Mouse (Mus musculus): ENCODE measurements around the gene Mzf1. TPM values are rescaled to one million over a fixed set of nuclear protein-coding genes. Genes with fewer than 3 reads are reported as not detected.

Gene Mzf1
- polyA plus RNA-seq, 1 experiment, result 0.90 TPM

DNA sequence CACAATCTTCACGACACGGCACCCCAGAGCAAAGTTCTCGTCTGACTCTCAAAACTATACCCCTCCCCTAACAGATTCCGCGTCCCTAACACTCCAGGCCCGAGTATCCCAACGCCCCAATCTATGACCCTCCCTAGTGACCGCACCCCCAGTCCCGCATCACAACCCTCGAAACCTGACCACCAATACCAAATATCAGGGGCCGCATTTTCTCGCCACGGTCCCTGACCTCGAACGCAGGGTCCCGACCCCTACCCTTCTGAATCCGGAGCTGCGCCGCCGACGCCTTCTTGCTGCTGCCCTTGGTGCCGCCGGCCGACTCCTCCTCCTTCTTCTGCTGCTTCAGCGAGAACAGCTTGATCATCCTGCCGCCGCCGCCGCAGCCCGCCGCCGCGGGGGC lies 17.2 kb downstream of the Mzf1 start:
- H3K27ac ChIP-seq (ENCODE audit: insufficient read depth, low read length), result peak overlapping the region; percentile 55
- H3K9me3 ChIP-seq (replicated peaks; ENCODE audit: control insufficient read depth, insufficient read depth, low read length, poor library complexity, severe bottlenecking), result no peaks in the 10 kb centered on the region
- no peaks in the 10 kb centered on the region for H3K27me3 ChIP-seq (ENCODE audit: control insufficient read depth, insufficient read depth, low read length, poor library complexity, severe bottlenecking)
- peak overlapping the region; percentile 78 for H3K9ac ChIP-seq (ENCODE audit: low read depth, poor library complexity, severe bottlenecking)
- peaks cover 16% of the 10 kb centered on the region; the same call in 1 of the 2 replicates for H3K36me3 ChIP-seq (ENCODE audit: control insufficient read depth, insufficient read depth, low read length, poor library complexity, severe bottlenecking)
- peak overlapping the region; percentile 82 for H3K4me3 ChIP-seq (ENCODE audit: low read depth, low read length)
- TF ChIP-seq POLR2A (IDR thresholded peaks at IDR 0.05; ENCODE audit: insufficient read depth, low read length) (no peak), EP300 (IDR thresholded peaks at IDR 0.05; ENCODE audit: insufficient read depth, low read depth, low read length) (no peak), CTCF (IDR thresholded peaks at IDR 0.05; ENCODE audit: low read depth, low read length) (no peak)
- no peaks in the 10 kb centered on the region for H3K4me1 ChIP-seq (ENCODE audit: control insufficient read depth, insufficient read depth, low read length)

DNA sequence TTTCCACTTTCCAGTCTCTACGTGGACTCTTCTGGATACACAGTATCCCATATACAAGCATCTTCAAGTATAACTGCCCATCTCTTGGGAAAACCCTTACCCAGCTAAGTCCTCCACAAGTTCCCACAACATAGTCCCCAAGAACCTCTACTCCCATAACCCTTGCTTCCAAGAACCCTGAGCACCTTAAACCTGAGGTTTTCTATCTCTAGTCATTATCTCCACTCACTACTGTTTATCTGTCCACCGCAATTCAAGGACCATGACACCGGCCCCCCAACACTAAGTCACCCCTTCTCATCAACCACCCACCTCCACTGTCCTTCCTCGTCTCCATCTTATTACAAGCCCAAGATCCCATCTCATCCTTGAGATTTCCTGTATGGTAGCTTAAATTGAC lies 17.8 kb downstream of the Mzf1 start:
- Histone ChIP-seq H3K9me3 (replicated peaks; ENCODE audit: control insufficient read depth, insufficient read depth, low read length, poor library complexity, severe bottlenecking) (no peaks in the 10 kb centered on the region), H3K4me1 (ENCODE audit: control insufficient read depth, insufficient read depth, low read length) (no peaks in the 10 kb centered on the region), H3K36me3 (ENCODE audit: control insufficient read depth, insufficient read depth, low read length, poor library complexity, severe bottlenecking) (peaks cover 21% of the 10 kb centered on the region), H3K4me3 (ENCODE audit: low read depth, low read length) (peak overlapping the region; percentile 82), H3K27me3 (ENCODE audit: control insufficient read depth, insufficient read depth, low read length, poor library complexity, severe bottlenecking) (no peaks in the 10 kb centered on the region), H3K27ac (ENCODE audit: insufficient read depth, low read length) (peak overlapping the region; percentile 55), H3K9ac (ENCODE audit: low read depth, poor library complexity, severe bottlenecking) (peak overlapping the region; percentile 78)
- TF ChIP-seq EP300 (IDR thresholded peaks at IDR 0.05; ENCODE audit: insufficient read depth, low read depth, low read length) (no peak), CTCF (IDR thresholded peaks at IDR 0.05; ENCODE audit: low read depth, low read length) (no peak), POLR2A (IDR thresholded peaks at IDR 0.05; ENCODE audit: insufficient read depth, low read length) (no peak)

DNA sequence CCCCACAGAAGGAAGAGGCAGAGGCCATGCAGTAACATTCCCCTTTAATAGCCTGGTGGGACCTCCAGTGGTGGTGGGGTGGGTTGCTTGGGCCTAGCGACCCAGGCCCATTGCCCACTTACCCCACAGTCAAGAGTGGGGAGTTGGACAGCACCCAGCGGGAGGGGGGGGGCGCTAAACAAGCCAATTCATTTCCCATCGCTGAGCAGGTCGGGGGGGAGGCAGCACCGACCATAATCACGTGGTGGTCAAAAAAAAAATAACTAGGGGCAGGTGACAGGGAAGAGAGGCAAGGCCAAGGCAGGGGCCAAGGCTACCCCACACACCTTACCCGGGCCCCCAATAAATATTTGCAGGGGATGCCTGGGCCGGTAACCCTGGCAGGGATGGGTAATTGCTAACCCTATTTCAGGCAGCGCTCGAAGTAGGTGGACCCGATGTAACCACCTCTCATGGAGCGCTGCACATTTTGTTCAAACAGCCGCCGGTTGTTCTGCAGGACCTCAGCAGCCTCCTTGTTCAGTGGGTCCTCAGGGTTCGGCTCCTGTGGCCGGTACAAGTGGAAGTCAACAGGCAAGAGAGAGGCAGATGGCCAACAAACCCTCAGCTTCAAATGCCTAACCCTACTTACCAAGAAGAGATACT lies 19.2 kb downstream of the Mzf1 start:
- TF ChIP-seq POLR2A (IDR thresholded peaks at IDR 0.05; ENCODE audit: insufficient read depth, low read length) (no peak), CTCF (IDR thresholded peaks at IDR 0.05; ENCODE audit: low read depth, low read length) (no peak), EP300 (IDR thresholded peaks at IDR 0.05; ENCODE audit: insufficient read depth, low read depth, low read length) (no peak)
- H3K9ac ChIP-seq (ENCODE audit: low read depth, poor library complexity, severe bottlenecking), result peak overlapping the region; percentile 40
- H3K4me1 ChIP-seq (ENCODE audit: control insufficient read depth, insufficient read depth, low read length), result no peaks in the 10 kb centered on the region
- no peaks in the 10 kb centered on the region for H3K27me3 ChIP-seq (ENCODE audit: control insufficient read depth, insufficient read depth, low read length, poor library complexity, severe bottlenecking)
- H3K36me3 ChIP-seq (ENCODE audit: control insufficient read depth, insufficient read depth, low read length, poor library complexity, severe bottlenecking), result peaks cover 33% of the 10 kb centered on the region
- peak overlapping the region; percentile 44 for H3K4me3 ChIP-seq (ENCODE audit: low read depth, low read length)
- peak overlapping the region; percentile 69 for H3K27ac ChIP-seq (ENCODE audit: insufficient read depth, low read length)
- H3K9me3 ChIP-seq (replicated peaks; ENCODE audit: control insufficient read depth, insufficient read depth, low read length, poor library complexity, severe bottlenecking), result no peaks in the 10 kb centered on the region

DNA sequence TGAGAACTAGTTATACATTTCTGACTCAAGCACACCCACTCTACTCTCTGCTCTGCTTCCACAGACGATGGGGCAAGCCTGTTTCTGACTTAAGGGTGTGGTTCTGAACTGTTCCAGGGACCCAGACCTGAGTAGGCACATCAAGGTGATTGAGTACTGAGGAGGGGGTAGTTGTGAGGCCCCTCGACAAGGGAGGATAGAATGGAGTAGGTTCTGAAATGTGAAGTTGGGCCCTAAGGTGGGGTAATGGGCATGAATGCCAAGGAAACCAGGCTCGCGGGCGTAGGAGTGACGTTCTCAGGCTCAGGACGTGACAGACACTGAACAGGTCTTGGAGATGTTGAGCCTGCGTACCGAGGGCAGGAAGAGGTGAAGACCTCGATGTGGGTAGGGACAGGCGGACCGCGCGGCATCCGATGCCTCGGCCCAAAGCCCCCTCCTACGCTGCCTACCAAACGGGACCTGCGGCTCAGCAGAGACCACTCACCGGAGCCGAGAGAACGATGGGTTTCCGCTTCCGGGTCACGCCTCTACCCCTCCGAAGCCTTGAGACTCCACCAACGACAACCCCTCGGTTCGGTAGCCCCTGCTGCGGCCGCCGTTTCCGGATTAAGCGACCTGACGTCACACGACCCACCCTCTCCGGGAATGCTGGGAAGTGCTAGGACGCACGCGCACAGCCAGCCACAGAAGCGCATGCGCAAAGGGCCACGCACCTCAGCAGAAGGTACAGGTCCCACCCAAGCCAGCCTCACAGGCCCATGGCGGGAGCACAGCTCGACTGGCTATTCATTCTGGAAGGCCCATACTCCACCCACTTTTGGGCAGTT lies 20.2 kb downstream of the Mzf1 start, which contains the start of gene Chmp2a:
TSS of gene Chmp2a (minus strand) at position 660 of the 830 bp plus-strand sequence.
- Histone ChIP-seq H3K4me1 (ENCODE audit: control insufficient read depth, insufficient read depth, low read length) (no peaks in the 10 kb centered on the region), H3K9me3 (replicated peaks; ENCODE audit: control insufficient read depth, insufficient read depth, low read length, poor library complexity, severe bottlenecking) (no peaks in the 10 kb centered on the region), H3K9ac (ENCODE audit: low read depth, poor library complexity, severe bottlenecking) (peak within 1 kb of the TSS; percentile 65), H3K27ac (ENCODE audit: insufficient read depth, low read length) (peak within 1 kb of the TSS; percentile 86), H3K27me3 (ENCODE audit: control insufficient read depth, insufficient read depth, low read length, poor library complexity, severe bottlenecking) (no peaks in the 10 kb centered on the region), H3K4me3 (ENCODE audit: low read depth, low read length) (peak within 1 kb of the TSS; percentile 91), H3K36me3 (ENCODE audit: control insufficient read depth, insufficient read depth, low read length, poor library complexity, severe bottlenecking) (peaks cover 42% of the 10 kb centered on the region)
- TF ChIP-seq EP300 (IDR thresholded peaks at IDR 0.05; ENCODE audit: insufficient read depth, low read depth, low read length) (0 out of 2 replicates have a peak, but pooled peaks have one; percentile 18), POLR2A (IDR thresholded peaks at IDR 0.05; ENCODE audit: insufficient read depth, low read length) (peak; percentile 74), CTCF (IDR thresholded peaks at IDR 0.05; ENCODE audit: low read depth, low read length) (no peak)

DNA sequence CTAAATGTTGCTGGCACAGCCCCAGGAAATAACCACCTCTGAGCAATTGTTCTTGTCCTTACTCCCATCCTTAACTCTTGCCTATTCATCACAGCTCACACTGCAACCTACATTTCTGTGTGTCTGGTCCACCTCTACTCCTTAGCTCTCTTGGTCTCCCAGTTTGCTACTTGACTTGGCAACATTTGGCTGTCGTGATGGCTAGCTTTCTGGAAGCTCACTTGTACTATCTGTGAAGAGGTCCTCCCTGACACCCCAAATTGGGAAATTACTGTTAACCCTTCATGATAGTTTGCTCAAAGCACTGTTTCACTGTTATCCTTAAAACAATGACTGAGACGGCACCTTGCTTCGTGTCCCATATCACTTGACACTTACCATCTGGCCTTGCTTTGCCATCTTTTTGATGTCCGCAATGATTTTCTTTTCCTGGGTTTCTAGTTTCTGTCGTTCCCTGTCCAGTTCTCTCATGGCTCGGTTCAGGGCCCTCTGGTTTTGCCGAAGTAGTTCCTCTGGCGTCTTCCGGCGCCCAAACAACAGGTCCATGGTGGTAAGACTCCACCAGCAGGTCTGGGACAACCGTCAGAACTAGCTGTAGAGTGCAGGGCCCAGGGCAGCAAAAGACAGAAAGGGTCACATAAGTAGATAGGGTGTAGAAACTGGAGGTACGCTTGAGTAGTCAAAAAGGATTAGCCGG lies 21.0 kb downstream of the Mzf1 start:
- Histone ChIP-seq H3K9me3 (replicated peaks; ENCODE audit: control insufficient read depth, insufficient read depth, low read length, poor library complexity, severe bottlenecking) (no peaks in the 10 kb centered on the region), H3K9ac (ENCODE audit: low read depth, poor library complexity, severe bottlenecking) (peak overlapping the region; percentile 65), H3K36me3 (ENCODE audit: control insufficient read depth, insufficient read depth, low read length, poor library complexity, severe bottlenecking) (peaks cover 50% of the 10 kb centered on the region), H3K4me3 (ENCODE audit: low read depth, low read length) (peak overlapping the region; percentile 91), H3K4me1 (ENCODE audit: control insufficient read depth, insufficient read depth, low read length) (no peaks in the 10 kb centered on the region), H3K27me3 (ENCODE audit: control insufficient read depth, insufficient read depth, low read length, poor library complexity, severe bottlenecking) (no peaks in the 10 kb centered on the region), H3K27ac (ENCODE audit: insufficient read depth, low read length) (peak overlapping the region; percentile 86)
- TF ChIP-seq POLR2A (IDR thresholded peaks at IDR 0.05; ENCODE audit: insufficient read depth, low read length) (no peak), CTCF (IDR thresholded peaks at IDR 0.05; ENCODE audit: low read depth, low read length) (no peak), EP300 (IDR thresholded peaks at IDR 0.05; ENCODE audit: insufficient read depth, low read depth, low read length) (no peak)

Measured in ES-Bruce4 (cell line).